Mouse (Mus musculus) ES-E14 (cell line): Measurements from ENCODE around the gene Nim1k.

Source experiments
- CHD2 ChIP-seq: IDR thresholded peaks from 2 replicates; pipeline ENCODE4 v1.6.1; 2014; ENCODE audit warnings: mild to moderate bottlenecking, low read depth, low read length, inconsistent platforms
- HCFC1 ChIP-seq: IDR thresholded peaks from 2 replicates; pipeline ENCODE4 v1.6.1; 2012; ENCODE audit warnings: low read length, inconsistent platforms, borderline replicate concordance; ENCODE audit not compliant: insufficient read depth
- MAFK ChIP-seq: IDR thresholded peaks from 2 replicates; pipeline ENCODE4 v1.6.1; 2014; ENCODE audit warnings: mild to moderate bottlenecking, low read depth, low read length, inconsistent platforms; ENCODE audit not compliant: insufficient read depth
- ZC3H11A ChIP-seq: IDR thresholded peaks from 2 replicates; pipeline ENCODE4 v1.6.1; 2012; ENCODE audit warnings: low read depth, mild to moderate bottlenecking, inconsistent platforms, low read length, borderline replicate concordance
- ZNF384 ChIP-seq: IDR thresholded peaks from 2 replicates; pipeline ENCODE4 v1.6.1; 2012; ENCODE audit warnings: low read depth, low read length, inconsistent platforms

DNA sequence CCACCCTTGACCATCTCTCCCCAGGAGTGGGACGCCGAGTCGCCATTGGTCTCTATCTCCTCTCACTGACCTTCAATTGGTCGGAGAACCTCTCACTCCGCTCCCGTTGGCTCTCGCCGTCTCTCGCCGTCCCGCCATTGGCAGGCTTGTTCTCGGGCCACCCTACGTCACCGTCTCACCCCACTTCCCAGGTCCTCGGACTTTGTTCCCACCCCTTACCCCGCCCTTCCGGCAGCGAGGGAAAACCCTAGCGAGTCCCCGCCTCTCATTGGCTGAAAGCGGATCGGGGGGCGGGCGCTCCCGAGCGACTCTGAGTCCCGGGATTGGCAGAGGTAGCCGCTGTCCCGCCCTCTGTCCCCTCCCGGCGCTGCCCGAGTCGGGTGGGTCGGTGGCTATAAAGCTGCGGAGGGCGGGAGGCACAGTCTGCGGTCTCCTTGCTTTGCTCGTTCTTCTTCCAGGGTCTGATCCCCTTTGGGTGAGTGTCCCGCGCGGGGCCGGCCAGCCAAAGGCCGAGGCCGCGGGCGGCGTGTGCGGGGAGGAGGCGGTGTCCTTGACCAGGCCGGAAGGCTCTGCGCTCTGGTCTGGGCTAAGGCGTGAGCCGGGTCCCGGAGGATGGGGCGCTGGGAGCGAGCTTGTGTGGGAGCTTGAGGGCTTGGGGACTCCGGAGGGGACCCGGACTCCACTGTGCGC is 65.5 kb downstream of the Nim1k start, which contains the start of gene Hmgcs1:
- peak; percentile 90 for TF ChIP-seq CHD2
- no peak for TF ChIP-seq MAFK
- TF ChIP-seq HCFC1, result no peak
- no peak for TF ChIP-seq ZNF384
- no peak for TF ChIP-seq ZC3H11A
